Mouse (Mus musculus) small intestine, adult 2 months (tissue): ENCODE data around the gene Fbxo10.

Source experiments
- CTCF ChIP-seq: fragments of 200-500 bp; IDR thresholded peaks from 2 replicates; pipeline ENCODE4 v1.5.1; 2012; ENCODE audit warnings: low read depth, mild to moderate bottlenecking, control low read depth, inconsistent platforms, low read length, moderate library complexity, mixed read lengths; ENCODE audit not compliant: insufficient replicate concordance, insufficient read length; ENCODE audit errors: extremely low read depth
- POLR2A ChIP-seq: fragments of 200-500 bp; IDR thresholded peaks from 2 replicates; pipeline ENCODE4 v1.6.1; 2012; ENCODE audit warnings: low read depth, mild to moderate bottlenecking, control low read depth, inconsistent platforms, low read length, moderate library complexity

GRCm38 (mm10) chr4:45047286-45047887 lies 37.0 kb downstream of the Fbxo10 start:
- TF ChIP-seq CTCF (no peak), POLR2A (no peak)
